8 mouse cellular contexts compared by ENCODE assay signal in the genomic region with DNA sequence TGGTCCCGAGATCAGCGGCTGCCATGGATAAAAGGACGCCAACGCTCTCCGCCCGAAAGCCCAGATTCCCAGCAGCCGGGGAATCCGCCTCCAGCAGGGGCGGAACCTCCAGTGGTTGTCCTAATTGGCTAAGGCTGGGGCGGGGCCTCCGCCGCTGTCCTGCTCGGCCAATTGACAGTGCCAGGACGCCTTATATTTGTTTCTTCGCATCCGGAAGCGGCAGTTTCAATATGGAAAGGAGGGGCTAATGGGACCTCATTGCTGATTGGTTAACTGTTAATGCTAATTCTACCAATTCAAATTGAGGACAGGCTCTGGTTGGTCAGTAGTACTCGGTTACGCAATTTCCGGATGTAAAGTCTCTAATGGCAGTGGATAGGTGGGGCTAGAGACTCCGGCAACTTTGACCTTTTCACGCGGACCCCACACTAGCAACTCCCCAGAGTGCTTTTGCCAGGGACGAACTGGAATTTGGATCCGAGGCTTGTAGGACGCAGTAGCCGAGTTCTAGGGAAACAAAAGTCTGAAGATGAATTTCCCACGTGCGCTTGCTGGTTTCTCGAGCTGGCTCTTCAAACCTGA. TPM values are rescaled to one million over a fixed set of nuclear protein-coding genes. Genes with fewer than 3 reads are reported as not detected.
DNase-seq lines count a peak whose midpoint lies in the region; ATAC-seq and TF ChIP-seq lines count a peak whose summit lies in the region.

Gene Miip, minus strand, starts transcription at position 367 of the 582 bp plus-strand sequence.
Gene Fv1, plus strand, starts transcription at position 530 of the 582 bp plus-strand sequence.

- DNase-seq in CH12.LX (ENCODE audit: extremely low read depth) = peak; percentile 99
- peak; percentile 96 for DNase-seq in c-Kit-positive CD71-positive TER-119-positive erythroid progenitor cells, embryonic 14.5 days (ENCODE audit: low spot score)
- peak; percentile 100 for DNase-seq in heart, postnatal 0 days (ENCODE audit: low spot score)
- DNase-seq in kidney, postnatal 4 days = peak; percentile 94 to 97

- H3K36me3 ChIP-seq in CH12.LX (replicated peaks in 1 of 2; ENCODE audit: control insufficient read depth in 1 of 2, insufficient read depth in 1 of 2, low read length in 1 of 2) = peaks cover 31 to 50% of the 10 kb centered on the region in 2 experiments
- H3K36me3 ChIP-seq in forebrain, embryonic 12.5 days (replicated peaks) = peaks cover 42% of the 10 kb centered on the region
- peaks cover 38% of the 10 kb centered on the region for H3K36me3 ChIP-seq in heart, postnatal 0 days (replicated peaks; ENCODE audit: control insufficient read depth, insufficient read depth, low read length)
- H3K36me3 ChIP-seq in liver, embryonic 16.5 days (ENCODE audit: control insufficient read depth, insufficient read depth) = peaks cover 28% of the 10 kb centered on the region
- H3K36me3 ChIP-seq in neural tube, embryonic 13.5 days = peaks cover 50% of the 10 kb centered on the region
- peaks cover 2% of the 10 kb centered on the region; the same call in 1 of the 2 replicates for H3K36me3 ChIP-seq in testis, adult 2 months (ENCODE audit: control insufficient read depth, insufficient read depth, low read length)

- peak within 1 kb of the TSS; percentile 63 for H3K27ac ChIP-seq in CH12.LX (ENCODE audit: insufficient read depth, low read depth)
- peak within 1 kb of the TSS; percentile 80 for H3K27ac ChIP-seq in forebrain, embryonic 12.5 days
- H3K27ac ChIP-seq in heart, postnatal 0 days (ENCODE audit: low read depth) = peak within 1 kb of the TSS; percentile 90
- H3K27ac ChIP-seq in liver, embryonic 16.5 days (ENCODE audit: low read length) = peak within 1 kb of the TSS; percentile 88
- peak within 1 kb of the TSS; percentile 85 for H3K27ac ChIP-seq in neural tube, embryonic 13.5 days (replicated peaks)
- peak within 1 kb of the TSS; percentile 93 for H3K27ac ChIP-seq in testis, adult 2 months (ENCODE audit: control insufficient read depth, insufficient read depth, low read depth, low read length)

- in situ Hi-C loops in CH12.LX (cut with MboI; ENCODE audit: low pct_ligation_motif_present, low pct_unique_long_range_greater_than_20kb, low sequenced_read_pairs) = no loop called here

- peak within 1 kb of the TSS; percentile 85 to 97 (median 96) for H3K4me3 ChIP-seq in CH12.LX (replicated peaks in 1 of 3; ENCODE audit: low read depth in 2 of 3, low read length in 2 of 3, poor library complexity in 1 of 3)
- H3K4me3 ChIP-seq in forebrain, embryonic 12.5 days (replicated peaks) = peak within 1 kb of the TSS; percentile 84
- H3K4me3 ChIP-seq in heart, postnatal 0 days (ENCODE audit: low read depth, low read length) = peak within 1 kb of the TSS; percentile 86
- H3K4me3 ChIP-seq in liver, embryonic 16.5 days (ENCODE audit: low read depth, low read length) = peak within 1 kb of the TSS; percentile 100
- H3K4me3 ChIP-seq in neural tube, embryonic 13.5 days = peak within 1 kb of the TSS; percentile 70
- H3K4me3 ChIP-seq in testis, adult 2 months (ENCODE audit: control insufficient read depth, low read depth, low read length) = peak within 1 kb of the TSS; percentile 98

- dilution Hi-C loops in CH12.LX (cut with MboI; ENCODE audit: extremely low pct_ligation_motif_present, extremely low pct_unique_long_range_greater_than_20kb, low sequenced_read_pairs) = no loop called here

- no peaks in the 10 kb centered on the region for H3K27me3 ChIP-seq in CH12.LX (replicated peaks)
- H3K27me3 ChIP-seq in forebrain, embryonic 12.5 days = no peaks in the 10 kb centered on the region
- H3K27me3 ChIP-seq in heart, postnatal 0 days (ENCODE audit: control insufficient read depth, insufficient read depth, low read length) = no peaks in the 10 kb centered on the region
- H3K27me3 ChIP-seq in liver, embryonic 16.5 days (ENCODE audit: control insufficient read depth, insufficient read depth, low read depth, low read length) = no peaks in the 10 kb centered on the region
- H3K27me3 ChIP-seq in neural tube, embryonic 13.5 days = no peaks in the 10 kb centered on the region
- H3K27me3 ChIP-seq in testis, adult 2 months (ENCODE audit: control insufficient read depth, insufficient read depth, low read length) = no peaks in the 10 kb centered on the region

- no peak for TF ChIP-seq CTCF in CH12.LX (conservative IDR thresholded peaks at IDR 0.05 in 1 of 2, IDR thresholded peaks at IDR 0.05 in 1 of 2; ENCODE audit: low read depth in 2 of 2, low read length in 2 of 2)
- TF ChIP-seq CTCF in heart, postnatal 0 days (IDR thresholded peaks at IDR 0.05; ENCODE audit: low read depth) = peak; percentile 13
- no peak for TF ChIP-seq CTCF in testis, adult 2 months (IDR thresholded peaks at IDR 0.05; ENCODE audit: control insufficient read depth, insufficient read depth, insufficient replicate concordance, low read depth, low read length)

- TF ChIP-seq EP300 in CH12.LX (IDR thresholded peaks at IDR 0.05; ENCODE audit: low read length) = no peak
- TF ChIP-seq EP300 in heart, postnatal 0 days (IDR thresholded peaks at IDR 0.05; ENCODE audit: low read depth) = no peak; the same call in 1 of the 2 replicates

- peaks cover 0 to 28% of the 10 kb centered on the region in 2 experiments; a peak in 2 of 4 replicates for H3K4me1 ChIP-seq in CH12.LX (ENCODE audit: control insufficient read depth in 1 of 2, insufficient read depth in 2 of 2)
- peaks cover 29% of the 10 kb centered on the region for H3K4me1 ChIP-seq in forebrain, embryonic 12.5 days
- peaks cover 24% of the 10 kb centered on the region for H3K4me1 ChIP-seq in heart, postnatal 0 days (ENCODE audit: control insufficient read depth, insufficient read depth)
- H3K4me1 ChIP-seq in liver, embryonic 16.5 days (ENCODE audit: control insufficient read depth, low read depth, low read length) = peaks cover 25% of the 10 kb centered on the region
- peaks cover 26% of the 10 kb centered on the region for H3K4me1 ChIP-seq in neural tube, embryonic 13.5 days (replicated peaks)
- H3K4me1 ChIP-seq in testis, adult 2 months (ENCODE audit: control insufficient read depth, insufficient read depth, low read length) = peaks cover 12% of the 10 kb centered on the region

- no peak for TF ChIP-seq RAD21 in CH12.LX (IDR thresholded peaks at IDR 0.05; ENCODE audit: low read depth, low read length)

- H3K9me3 ChIP-seq in CH12.LX (replicated peaks; ENCODE audit: low read length) = no peaks in the 10 kb centered on the region
- H3K9me3 ChIP-seq in forebrain, embryonic 12.5 days = no peaks in the 10 kb centered on the region
- no peaks in the 10 kb centered on the region for H3K9me3 ChIP-seq in heart, postnatal 0 days (replicated peaks; ENCODE audit: control insufficient read depth, low read length)
- H3K9me3 ChIP-seq in liver, embryonic 16.5 days (replicated peaks; ENCODE audit: control insufficient read depth, low read length) = no peaks in the 10 kb centered on the region
- no peaks in the 10 kb centered on the region for H3K9me3 ChIP-seq in neural tube, embryonic 13.5 days

- peak; percentile 99 for ATAC-seq in forebrain, embryonic 12.5 days (ENCODE audit: low FRiP score)
- peak; percentile 96 for ATAC-seq in heart, postnatal 0 days (ENCODE audit: insufficient read depth, low read depth)
- ATAC-seq in liver, embryonic 16.5 days (ENCODE audit: low read depth) = peak; percentile 96
- ATAC-seq in neural tube, embryonic 13.5 days (ENCODE audit: low read depth) = peak; percentile 98

- under 1% methylated on average over 30 of the region's 30 CpGs for WGBS in forebrain, embryonic 12.5 days
- whole genome bisulfite sequencing in heart, postnatal 0 days = under 1% methylated on average over 30 of the region's 30 CpGs
- WGBS in liver, embryonic 16.5 days (ENCODE audit: insufficient replicate concordance) = under 1% methylated on average over 30 of the region's 30 CpGs
- under 1% methylated on average over 30 of the region's 30 CpGs for WGBS in neural tube, embryonic 13.5 days

- TF ChIP-seq POLR2A in CH12.LX (IDR thresholded peaks at IDR 0.05; ENCODE audit: low read depth, low read length) = peak; percentile 74
- TF ChIP-seq POLR2A in testis, adult 2 months (IDR thresholded peaks at IDR 0.05; ENCODE audit: control insufficient read depth, low read depth, low read length) = peak; percentile 75

- H3K4me2 ChIP-seq in CH12.LX (ENCODE audit: insufficient read depth, low read depth, poor library complexity, severe bottlenecking) = peak within 1 kb of the TSS; percentile 96
- peak within 1 kb of the TSS; percentile 88 for H3K4me2 ChIP-seq in forebrain, embryonic 12.5 days
- H3K4me2 ChIP-seq in heart, postnatal 0 days (ENCODE audit: low read depth, low read length) = peak within 1 kb of the TSS; percentile 84
- peak within 1 kb of the TSS; percentile 83 for H3K4me2 ChIP-seq in liver, embryonic 16.5 days (ENCODE audit: low read depth, low read length)
- peak within 1 kb of the TSS; percentile 92 for H3K4me2 ChIP-seq in neural tube, embryonic 13.5 days

- H3K9ac ChIP-seq in CH12.LX (ENCODE audit: insufficient read depth, low read depth) = peak within 1 kb of the TSS; percentile 90
- peak within 1 kb of the TSS; percentile 83 for H3K9ac ChIP-seq in forebrain, embryonic 12.5 days
- H3K9ac ChIP-seq in heart, postnatal 0 days (replicated peaks; ENCODE audit: low read depth, low read length) = peak within 1 kb of the TSS; percentile 74
- H3K9ac ChIP-seq in liver, embryonic 16.5 days (ENCODE audit: low read depth, low read length) = peak within 1 kb of the TSS; percentile 92
- H3K9ac ChIP-seq in neural tube, embryonic 13.5 days = peak within 1 kb of the TSS; percentile 80

- peaks cover 25% of the 10 kb centered on the region for H3K79me2 ChIP-seq in CH12.LX (replicated peaks; ENCODE audit: control insufficient read depth, extremely low read depth, insufficient read depth, poor library complexity, severe bottlenecking)

RNA-seq across cellular contexts. Expression of gene Miip, which starts in this region (rescaled TPM):
- total RNA-seq in CH12.LX (2012; rRNA removed) (50.6 and 58.8 TPM in 2 replicates), CH12.LX (2014; rRNA removed) (31.5 and 33.6 TPM in 2 replicates)
- polyA plus RNA-seq in CH12.LX (2012; ENCODE audit: insufficient read length, low read depth) = 43.9 and 46.6 TPM in 2 replicates
- 53.8 and 61.4 TPM in 2 replicates for polyA plus RNA-seq in forebrain, embryonic 12.5 days (2016; fragmentation: Nextera tagmentation; extraction: Ambion mirVana)
- 24.0 and 73.6 TPM in 2 replicates for total RNA-seq in heart, postnatal 0 days (2014; rRNA removed; ENCODE audit: low replicate concordance)
- 18.0 and 19.2 TPM in 2 replicates for polyA plus RNA-seq in heart, postnatal 0 days (2015; fragmentation: Nextera tagmentation; extraction: Ambion mirVana)
- 26.9 and 29.4 TPM in 2 replicates for polyA plus RNA-seq in liver, embryonic 16.5 days (2015; fragmentation: Nextera tagmentation; extraction: Ambion mirVana)
- polyA plus RNA-seq in neural tube, embryonic 13.5 days (2015; fragmentation: Nextera tagmentation; extraction: Ambion mirVana) = 40.8 and 45.1 TPM in 2 replicates
- 96.6 and 116 TPM in 2 replicates for polyA plus RNA-seq in testis, adult 2 months (2012; rRNA removed)

RNA-seq across cellular contexts. Expression of gene Fv1, which starts in this region (rescaled TPM):
- total RNA-seq in CH12.LX (2012; rRNA removed) (4.0 and 4.3 TPM in 2 replicates), CH12.LX (2014; rRNA removed) (3.0 TPM in 2 replicates)
- 2.1 and 2.8 TPM in 2 replicates for polyA plus RNA-seq in CH12.LX (2012; ENCODE audit: insufficient read length, low read depth)
- polyA plus RNA-seq in forebrain, embryonic 12.5 days (2016; fragmentation: Nextera tagmentation; extraction: Ambion mirVana) = 17.3 and 20.5 TPM in 2 replicates
- total RNA-seq in heart, postnatal 0 days (2014; rRNA removed; ENCODE audit: low replicate concordance) = 3.2 and 9.4 TPM in 2 replicates
- 5.9 and 6.1 TPM in 2 replicates for polyA plus RNA-seq in heart, postnatal 0 days (2015; fragmentation: Nextera tagmentation; extraction: Ambion mirVana)
- polyA plus RNA-seq in liver, embryonic 16.5 days (2015; fragmentation: Nextera tagmentation; extraction: Ambion mirVana) = 1.8 and 2.0 TPM in 2 replicates
- 12.0 and 14.3 TPM in 2 replicates for polyA plus RNA-seq in neural tube, embryonic 13.5 days (2015; fragmentation: Nextera tagmentation; extraction: Ambion mirVana)
- polyA plus RNA-seq in testis, adult 2 months (2012; rRNA removed) = 1.4 and 1.8 TPM in 2 replicates

Comparison
In these comparisons a context has a peak if more than half of its experiments do, and no peak if none do; other contexts are left out.
1. Peak in every context shown above with its lines: DNase-seq, ATAC-seq, H3K4me3 ChIP-seq and H3K27ac ChIP-seq.